Mouse (Mus musculus): ENCODE results near the gene Adcy9. TPM values are rescaled to one million over a fixed set of nuclear protein-coding genes. Genes with fewer than 3 reads are reported as not detected.

The Adcy9 gene
- polyA plus RNA-seq, 1 experiment from 2014 or later, result 2.8 TPM

GRCm38 (mm10) chr16:4413301-4413700 is 7.0 kb downstream of the Adcy9 start:
- Histone ChIP-seq H3K9ac (replicated peaks; ENCODE audit: low read depth, low read length) (no peak overlapping the region), H3K27ac (ENCODE audit: low read length) (no peak overlapping the region), H3K4me1 (replicated peaks; ENCODE audit: control insufficient read depth, insufficient read depth, low read length) (peaks cover 34% of the 10 kb centered on the region), H3K27me3 (replicated peaks; ENCODE audit: control insufficient read depth, insufficient read depth, low read length) (peaks cover under 1% of the 10 kb centered on the region; the same call in 1 of the 2 replicates), H3K4me2 (ENCODE audit: low read length) (peak overlapping the region; percentile 14; the same call in 1 of the 2 replicates), H3K4me3 (replicated peaks; ENCODE audit: low read length) (no peak overlapping the region), H3K36me3 (ENCODE audit: control insufficient read depth, insufficient read depth) (no peaks in the 10 kb centered on the region), H3K9me3 (ENCODE audit: control insufficient read depth, low read length) (no peaks in the 10 kb centered on the region)
- WGBS, result 41% methylated on average over 14 of the region's 14 CpGs
- no peak for ATAC-seq

GRCm38 (mm10) chr16:4412298-4412697 is 8.0 kb downstream of the Adcy9 start:
- H3K27me3 ChIP-seq (replicated peaks; ENCODE audit: control insufficient read depth, insufficient read depth, low read length), result no peaks in the 10 kb centered on the region
- no peaks in the 10 kb centered on the region for H3K36me3 ChIP-seq (ENCODE audit: control insufficient read depth, insufficient read depth)
- H3K4me2 ChIP-seq (ENCODE audit: low read length), result no peak overlapping the region
- no peaks in the 10 kb centered on the region for H3K9me3 ChIP-seq (ENCODE audit: control insufficient read depth, low read length)
- ATAC-seq, result no peak
- peaks cover 25% of the 10 kb centered on the region for H3K4me1 ChIP-seq (replicated peaks; ENCODE audit: control insufficient read depth, insufficient read depth, low read length)
- H3K27ac ChIP-seq (ENCODE audit: low read length), result no peak overlapping the region
- H3K4me3 ChIP-seq (replicated peaks; ENCODE audit: low read length), result no peak overlapping the region
- 84% methylated on average over 4 of the region's 4 CpGs for WGBS
- H3K9ac ChIP-seq (replicated peaks; ENCODE audit: low read depth, low read length), result no peak overlapping the region

GRCm38 (mm10) chr16:4411296-4411695 is 9.0 kb downstream of the Adcy9 start:
- ATAC-seq, result no peak
- Histone ChIP-seq H3K27me3 (replicated peaks; ENCODE audit: control insufficient read depth, insufficient read depth, low read length) (no peaks in the 10 kb centered on the region), H3K36me3 (ENCODE audit: control insufficient read depth, insufficient read depth) (no peaks in the 10 kb centered on the region), H3K4me2 (ENCODE audit: low read length) (no peak overlapping the region), H3K9me3 (ENCODE audit: control insufficient read depth, low read length) (no peaks in the 10 kb centered on the region), H3K27ac (ENCODE audit: low read length) (no peak overlapping the region), H3K4me3 (replicated peaks; ENCODE audit: low read length) (no peak overlapping the region), H3K9ac (replicated peaks; ENCODE audit: low read depth, low read length) (no peak overlapping the region), H3K4me1 (replicated peaks; ENCODE audit: control insufficient read depth, insufficient read depth, low read length) (peaks cover 21% of the 10 kb centered on the region)
- WGBS, result 76% methylated on average over 2 of the region's 2 CpGs

- Histone ChIP-seq H3K27me3 (replicated peaks; ENCODE audit: control insufficient read depth, insufficient read depth, low read length) (no peaks in the 10 kb centered on the region), H3K4me1 (replicated peaks; ENCODE audit: control insufficient read depth, insufficient read depth, low read length) (no peaks in the 10 kb centered on the region), H3K9ac (replicated peaks; ENCODE audit: low read depth, low read length) (no peak overlapping the region), H3K4me3 (replicated peaks; ENCODE audit: low read length) (no peak overlapping the region), H3K36me3 (ENCODE audit: control insufficient read depth, insufficient read depth) (no peaks in the 10 kb centered on the region), H3K27ac (ENCODE audit: low read length) (no peak overlapping the region), H3K9me3 (ENCODE audit: control insufficient read depth, low read length) (no peaks in the 10 kb centered on the region), H3K4me2 (ENCODE audit: low read length) (no peak overlapping the region)
- no peak for ATAC-seq
- WGBS, result 74% methylated on average over 2 of the region's 2 CpGs
These were observed 12.8 kb downstream of the Adcy9 start for GRCm38 (mm10) chr16:4407536-4407935.

- Histone ChIP-seq H3K4me1 (replicated peaks; ENCODE audit: control insufficient read depth, insufficient read depth, low read length) (no peaks in the 10 kb centered on the region), H3K27ac (ENCODE audit: low read length) (no peak overlapping the region), H3K4me3 (replicated peaks; ENCODE audit: low read length) (no peak overlapping the region), H3K9ac (replicated peaks; ENCODE audit: low read depth, low read length) (no peak overlapping the region), H3K4me2 (ENCODE audit: low read length) (no peak overlapping the region), H3K27me3 (replicated peaks; ENCODE audit: control insufficient read depth, insufficient read depth, low read length) (no peaks in the 10 kb centered on the region), H3K36me3 (ENCODE audit: control insufficient read depth, insufficient read depth) (no peaks in the 10 kb centered on the region), H3K9me3 (ENCODE audit: control insufficient read depth, low read length) (no peaks in the 10 kb centered on the region)
- ATAC-seq, result no peak
- WGBS, result 87% methylated on average over 4 of the region's 4 CpGs
These were observed 13.6 kb downstream of the Adcy9 start for GRCm38 (mm10) chr16:4406706-4407105.

GRCm38 (mm10) chr16:4406047-4406586 is 14.2 kb downstream of the Adcy9 start:
- ATAC-seq, result no peak
- Histone ChIP-seq H3K4me3 (replicated peaks; ENCODE audit: low read length) (no peak overlapping the region), H3K27me3 (replicated peaks; ENCODE audit: control insufficient read depth, insufficient read depth, low read length) (no peaks in the 10 kb centered on the region), H3K36me3 (ENCODE audit: control insufficient read depth, insufficient read depth) (no peaks in the 10 kb centered on the region), H3K9me3 (ENCODE audit: control insufficient read depth, low read length) (no peaks in the 10 kb centered on the region), H3K4me1 (replicated peaks; ENCODE audit: control insufficient read depth, insufficient read depth, low read length) (no peaks in the 10 kb centered on the region), H3K27ac (ENCODE audit: low read length) (no peak overlapping the region), H3K9ac (replicated peaks; ENCODE audit: low read depth, low read length) (no peak overlapping the region), H3K4me2 (ENCODE audit: low read length) (no peak overlapping the region)
- WGBS, result 85% methylated on average over 6 of the region's 6 CpGs

GRCm38 (mm10) chr16:4404933-4405761 is 15.2 kb downstream of the Adcy9 start:
- 67% methylated on average over 8 of the region's 8 CpGs for WGBS
- Histone ChIP-seq H3K9me3 (ENCODE audit: control insufficient read depth, low read length) (no peaks in the 10 kb centered on the region), H3K36me3 (ENCODE audit: control insufficient read depth, insufficient read depth) (no peaks in the 10 kb centered on the region), H3K27me3 (replicated peaks; ENCODE audit: control insufficient read depth, insufficient read depth, low read length) (no peaks in the 10 kb centered on the region), H3K4me2 (ENCODE audit: low read length) (no peak overlapping the region), H3K9ac (replicated peaks; ENCODE audit: low read depth, low read length) (no peak overlapping the region), H3K4me1 (replicated peaks; ENCODE audit: control insufficient read depth, insufficient read depth, low read length) (no peaks in the 10 kb centered on the region), H3K4me3 (replicated peaks; ENCODE audit: low read length) (no peak overlapping the region), H3K27ac (ENCODE audit: low read length) (no peak overlapping the region)
- ATAC-seq, result no peak

GRCm38 (mm10) chr16:4401109-4401508 is 19.2 kb downstream of the Adcy9 start:
- Histone ChIP-seq H3K4me3 (replicated peaks; ENCODE audit: low read length) (no peak overlapping the region), H3K36me3 (ENCODE audit: control insufficient read depth, insufficient read depth) (no peaks in the 10 kb centered on the region), H3K4me2 (ENCODE audit: low read length) (no peak overlapping the region), H3K9me3 (ENCODE audit: control insufficient read depth, low read length) (no peaks in the 10 kb centered on the region), H3K27ac (ENCODE audit: low read length) (no peak overlapping the region), H3K4me1 (replicated peaks; ENCODE audit: control insufficient read depth, insufficient read depth, low read length) (no peaks in the 10 kb centered on the region), H3K9ac (replicated peaks; ENCODE audit: low read depth, low read length) (no peak overlapping the region), H3K27me3 (replicated peaks; ENCODE audit: control insufficient read depth, insufficient read depth, low read length) (no peaks in the 10 kb centered on the region)
- 61% methylated on average over 1 of the region's 1 CpGs for WGBS
- no peak for ATAC-seq

- Histone ChIP-seq H3K27me3 (replicated peaks; ENCODE audit: control insufficient read depth, insufficient read depth, low read length) (no peaks in the 10 kb centered on the region), H3K9ac (replicated peaks; ENCODE audit: low read depth, low read length) (no peak overlapping the region), H3K36me3 (ENCODE audit: control insufficient read depth, insufficient read depth) (no peaks in the 10 kb centered on the region), H3K27ac (ENCODE audit: low read length) (no peak overlapping the region), H3K4me2 (ENCODE audit: low read length) (no peak overlapping the region), H3K9me3 (ENCODE audit: control insufficient read depth, low read length) (no peaks in the 10 kb centered on the region), H3K4me3 (replicated peaks; ENCODE audit: low read length) (no peak overlapping the region), H3K4me1 (replicated peaks; ENCODE audit: control insufficient read depth, insufficient read depth, low read length) (no peaks in the 10 kb centered on the region)
- no peak for ATAC-seq
- 81% methylated on average over 5 of the region's 5 CpGs for WGBS
These were observed 20.7 kb downstream of the Adcy9 start for GRCm38 (mm10) chr16:4399471-4400223.
